Comparison of ENCODE assay signal across 24 mouse cellular contexts in genomic region chr11:109886757-109887156, GRCm38 (mm10). TPM values are rescaled to one million over a fixed set of nuclear protein-coding genes. Genes with fewer than 3 reads are reported as not detected.
DNase-seq lines count a peak whose midpoint lies in the region; ATAC-seq lines count a peak whose summit lies in the region.
"Had no signal": no experiment of that assay in that cellular context is flagged by ENCODE, and none has a peak within 500 bp of the region (broad histone marks: within the 10 kb centered on the region; RNA-seq: fewer than 3 reads in every experiment).

No protein-coding gene starts in this region.

- no peaks in the 10 kb centered on the region for H3K9me3 ChIP-seq in midbrain, embryonic 11.5 days (ENCODE audit: control insufficient read depth, low read length)
- no peaks in the 10 kb centered on the region for H3K9me3 ChIP-seq in midbrain, embryonic 14.5 days (ENCODE audit: control insufficient read depth, low read length)
- H3K9me3 ChIP-seq: embryonic facial prominence, embryonic 10.5 days; forebrain, embryonic 13.5 days; hindbrain, embryonic 13.5 days had no signal

- no peak overlapping the region for H3K27ac ChIP-seq in midbrain, embryonic 11.5 days (ENCODE audit: low read depth, low read length)
- H3K27ac ChIP-seq in midbrain, embryonic 14.5 days (replicated peaks; ENCODE audit: low read depth, low read length): no peak overlapping the region
- H3K27ac ChIP-seq: embryonic facial prominence, embryonic 10.5 days; forebrain, embryonic 13.5 days; hindbrain, embryonic 13.5 days; hindbrain, postnatal 0 days had no signal

- no peak overlapping the region for H3K9ac ChIP-seq in midbrain, embryonic 11.5 days (ENCODE audit: low read length)
- no peak overlapping the region for H3K9ac ChIP-seq in midbrain, embryonic 14.5 days (replicated peaks; ENCODE audit: low read length)
- H3K9ac ChIP-seq: forebrain, embryonic 13.5 days; forebrain, postnatal 0 days; hindbrain, embryonic 13.5 days had no signal

- no peak for ATAC-seq in midbrain, embryonic 11.5 days (ENCODE audit: low FRiP score)
- no peak for ATAC-seq in midbrain, embryonic 14.5 days (ENCODE audit: low FRiP score, low TSS enrichment)
- peak; percentile 80 for ATAC-seq in megakaryocyte, adult 5-6 weeks (ENCODE audit: poor library complexity, severe bottlenecking)
- ATAC-seq in megakaryocyte-erythroid progenitor cell, adult 5-6 weeks (replicated peaks; ENCODE audit: low FRiP score, low TSS enrichment, poor library complexity, severe bottlenecking): no peak
- ATAC-seq: activated CD4-positive, CD25-positive, alpha-beta regulatory T cell, adult 4 months; forebrain, embryonic 13.5 days; forebrain, postnatal 0 days; hindbrain, postnatal 0 days had no signal

- WGBS in midbrain, embryonic 11.5 days: 93% methylated on average over 4 of the region's 4 CpGs
- WGBS in midbrain, embryonic 14.5 days: 93% methylated on average over 4 of the region's 4 CpGs

- H3K4me1 ChIP-seq in midbrain, embryonic 11.5 days (ENCODE audit: control insufficient read depth, insufficient read depth, low read length): no peaks in the 10 kb centered on the region
- no peaks in the 10 kb centered on the region for H3K4me1 ChIP-seq in midbrain, embryonic 14.5 days (ENCODE audit: control insufficient read depth, insufficient read depth, low read length)
- H3K4me1 ChIP-seq: embryonic facial prominence, embryonic 10.5 days; forebrain, embryonic 13.5 days; hindbrain, embryonic 13.5 days had no signal

- no peaks in the 10 kb centered on the region for H3K27me3 ChIP-seq in midbrain, embryonic 11.5 days (ENCODE audit: control insufficient read depth, insufficient read depth, low read length)
- no peaks in the 10 kb centered on the region for H3K27me3 ChIP-seq in midbrain, embryonic 14.5 days (ENCODE audit: control insufficient read depth, insufficient read depth, low read length)
- H3K27me3 ChIP-seq: forebrain, embryonic 13.5 days; hindbrain, embryonic 13.5 days had no signal

- peak; percentile 28 for DNase-seq in midbrain, embryonic 11.5 days (ENCODE audit: low spot score, missing footprints)
- DNase-seq in midbrain, embryonic 14.5 days: no peak
- DNase-seq in ZHBTc4 (ENCODE audit: low read depth, low spot score): peak; percentile 55
- no peak for DNase-seq in right cerebral cortex, postnatal 14 days
- DNase-seq: adrenal gland, postnatal 14 days; cerebellum, adult 18-20 months; cerebellum, postnatal 10 days; forebrain, postnatal 0 days; gastrocnemius, postnatal 36 days; heart, postnatal 10 days had no signal

- H3K4me2 ChIP-seq in midbrain, embryonic 11.5 days: no peak overlapping the region
- H3K4me2 ChIP-seq in midbrain, embryonic 14.5 days (ENCODE audit: low read length): no peak overlapping the region
- H3K4me2 ChIP-seq: forebrain, embryonic 13.5 days; hindbrain, embryonic 13.5 days had no signal

- H3K36me3 ChIP-seq in midbrain, embryonic 11.5 days (ENCODE audit: control insufficient read depth, insufficient read depth, low read length): no peaks in the 10 kb centered on the region
- no peaks in the 10 kb centered on the region for H3K36me3 ChIP-seq in midbrain, embryonic 14.5 days (ENCODE audit: control insufficient read depth, insufficient read depth, low read length)
- H3K36me3 ChIP-seq: embryonic facial prominence, embryonic 10.5 days; G1E; hindbrain, embryonic 13.5 days had no signal

- H3K4me3 ChIP-seq in midbrain, embryonic 11.5 days (ENCODE audit: low read depth, low read length): no peak overlapping the region
- no peak overlapping the region for H3K4me3 ChIP-seq in midbrain, embryonic 14.5 days (replicated peaks; ENCODE audit: low read depth, low read length)
- H3K4me3 ChIP-seq: embryonic facial prominence, embryonic 10.5 days; forebrain, embryonic 13.5 days; hindbrain, embryonic 13.5 days had no signal

RNA-seq across cellular contexts. Expression of gene 1700012B07Rik, which starts 58.9 kb away (rescaled TPM):
- polyA plus RNA-seq in midbrain, embryonic 11.5 days (2014; fragmentation: Nextera tagmentation; extraction: Ambion mirVana): not detected in 2 replicates
- not detected in 2 replicates for polyA plus RNA-seq in midbrain, embryonic 14.5 days (2014; fragmentation: Nextera tagmentation; extraction: Ambion mirVana)
- not detected in 2 replicates for total RNA-seq in megakaryocyte, adult 5-6 weeks (2015)
- not detected in 2 replicates for total RNA-seq in megakaryocyte, adult 5-6 weeks (2017)
- total RNA-seq in megakaryocyte-erythroid progenitor cell, adult 5-6 weeks (2014; fragmentation: Nextera tagmentation): 3.4 TPM in 1 of 2 replicates, not detected in the other
- total RNA-seq in megakaryocyte-erythroid progenitor cell, adult 5-6 weeks (2017): not detected in 2 replicates
- total RNA-seq: adrenal gland, adult 18-20 months; adrenal gland, postnatal 14 days; forebrain, postnatal 0 days; gastrocnemius, adult 8-10 months; gastrocnemius, postnatal 36 days; heart, postnatal 10 days; hematopoietic stem cell, adult 5-6 weeks; hindbrain, postnatal 0 days had no signal
- polyA plus RNA-seq: embryonic facial prominence, embryonic 10.5 days; embryonic facial prominence, embryonic 14.5 days; forebrain, embryonic 13.5 days; forebrain, postnatal 0 days; G1E; heart, embryonic 14.5 days; hindbrain, embryonic 13.5 days; hindbrain, postnatal 0 days; intestine, embryonic 14.5 days had no signal

Comparison
In these comparisons a context has a peak if more than half of its experiments do, and no peak if none do; other contexts are left out.
1. DNase-seq: peak in midbrain, embryonic 11.5 days (single experiment) and ZHBTc4 (single experiment); none in midbrain, embryonic 14.5 days (single experiment) and right cerebral cortex, postnatal 14 days (single experiment).